Mouse (Mus musculus): Measurements from ENCODE around the gene Ttll6.

DNA sequence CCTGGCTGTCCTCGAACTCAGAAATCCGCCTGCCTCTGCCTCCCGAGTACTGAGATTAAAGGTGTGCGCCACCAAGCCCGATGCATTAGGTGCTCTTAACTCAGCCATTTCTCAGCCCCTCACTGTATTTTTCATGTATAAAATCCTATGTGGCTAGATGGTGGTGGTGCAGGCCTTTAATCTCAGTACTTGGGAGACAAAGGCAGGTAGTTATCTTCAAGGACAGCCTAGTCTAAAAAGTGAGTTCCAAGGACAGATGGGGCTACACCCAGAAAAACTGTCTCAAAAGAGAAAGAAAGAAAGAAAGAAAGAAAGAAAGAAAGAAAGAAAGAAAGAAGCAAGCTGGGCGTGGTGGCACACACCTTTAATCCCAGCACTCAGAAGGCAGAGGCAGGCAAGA is 18.2 kb upstream of the Ttll6 start:
- no peak for TF ChIP-seq CTCF (IDR thresholded peaks at IDR 0.05; ENCODE audit: extremely low read depth, insufficient read depth, insufficient read length, insufficient replicate concordance)
- no peak for TF ChIP-seq POLR2A (IDR thresholded peaks at IDR 0.05; ENCODE audit: low read depth, low read length)

Data from spleen, adult 2 months (tissue).